Mouse (Mus musculus): ENCODE results near the gene Ehmt2. TPM values are rescaled to one million over a fixed set of nuclear protein-coding genes. Genes with fewer than 3 reads are reported as not detected.
"Not testable (repeated sequence)": the region's sequence is repeated elsewhere in the genome, so short reads cannot be mapped to it uniquely, and the experiment has no call there.

Gene Ehmt2
- total RNA-seq, 2 experiments from 2014 or later = 40.9 to 53.7 TPM

DNA sequence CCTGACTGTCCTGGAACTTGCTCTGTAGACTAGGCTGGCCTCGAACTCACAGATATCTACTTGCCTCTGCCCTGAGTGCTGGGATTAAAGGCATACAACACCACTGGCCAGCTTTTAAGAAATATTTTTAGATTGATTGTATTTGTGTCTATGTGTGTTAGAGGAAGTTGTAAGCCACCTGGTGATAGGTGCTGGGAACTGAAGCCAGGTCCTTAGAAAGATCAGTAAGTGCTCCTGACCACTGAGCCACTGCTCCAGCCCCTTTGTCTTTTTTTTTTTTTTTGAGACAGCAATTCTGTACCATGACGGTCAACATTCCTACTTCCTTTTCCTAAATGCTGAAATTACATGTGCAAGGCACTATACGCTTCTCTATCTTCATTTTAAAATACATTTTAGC is 55.0 kb downstream of the Ehmt2 start:
- DNase-seq = no peak

DNA sequence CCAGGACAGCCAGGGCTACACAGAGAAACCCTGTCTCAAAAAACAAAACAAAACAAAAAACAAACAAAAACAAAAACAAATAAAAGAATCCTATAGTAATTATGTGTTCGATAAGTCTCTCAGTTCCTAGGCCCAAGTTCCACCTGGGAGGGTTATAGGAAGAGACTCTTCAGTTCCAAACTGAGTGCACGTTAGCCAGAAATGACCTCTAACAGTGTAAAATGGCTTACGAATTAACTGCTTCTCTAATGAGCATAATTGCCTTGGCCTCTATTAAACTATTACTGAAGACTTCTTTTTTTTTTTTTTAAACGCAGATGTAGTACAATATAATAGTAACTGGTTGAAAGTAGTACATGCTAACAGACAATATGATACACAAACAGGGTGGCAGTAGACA is 55.6 kb downstream of the Ehmt2 start:
- DNase-seq = no peak

DNA sequence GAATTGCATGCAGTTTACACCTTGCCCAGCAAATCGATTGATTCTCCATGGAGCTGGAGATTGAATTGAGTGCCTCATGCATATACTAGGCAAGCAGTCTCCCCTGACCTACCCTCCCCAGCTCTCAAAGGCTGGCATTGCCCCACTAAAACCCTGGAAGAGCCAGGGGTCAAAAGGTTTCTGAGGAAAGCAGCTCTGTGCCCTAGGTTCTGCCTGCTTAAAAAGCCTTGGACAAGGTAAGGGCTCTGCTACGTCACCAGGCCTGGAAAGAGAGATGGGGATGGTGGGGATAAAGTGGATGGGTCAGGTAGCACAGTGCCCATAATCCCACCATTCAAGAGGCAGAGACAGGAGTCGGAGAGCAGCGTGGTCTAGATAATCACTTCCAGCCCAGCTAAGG is 56.6 kb downstream of the Ehmt2 start:
- no peak for DNase-seq

DNA sequence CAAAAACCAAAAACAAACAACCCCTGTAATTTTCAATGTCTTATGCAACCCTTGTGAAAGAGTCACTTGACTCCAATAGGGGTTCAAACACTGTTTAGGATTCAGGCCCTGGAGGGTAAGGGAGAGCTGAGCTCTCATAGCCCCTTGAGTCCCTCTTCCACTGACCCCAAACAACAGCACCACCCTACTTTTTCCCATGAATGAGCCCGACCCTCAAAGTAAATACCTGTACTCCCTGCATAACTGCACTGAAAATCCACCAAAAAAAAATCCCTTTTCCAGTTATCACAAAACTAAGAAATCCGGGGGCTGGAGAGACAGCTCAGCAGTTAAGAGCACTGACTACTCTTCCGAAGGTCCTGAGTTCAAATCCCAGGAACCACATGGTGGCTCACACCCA is 57.6 kb downstream of the Ehmt2 start:
- DNase-seq = no peak

DNA sequence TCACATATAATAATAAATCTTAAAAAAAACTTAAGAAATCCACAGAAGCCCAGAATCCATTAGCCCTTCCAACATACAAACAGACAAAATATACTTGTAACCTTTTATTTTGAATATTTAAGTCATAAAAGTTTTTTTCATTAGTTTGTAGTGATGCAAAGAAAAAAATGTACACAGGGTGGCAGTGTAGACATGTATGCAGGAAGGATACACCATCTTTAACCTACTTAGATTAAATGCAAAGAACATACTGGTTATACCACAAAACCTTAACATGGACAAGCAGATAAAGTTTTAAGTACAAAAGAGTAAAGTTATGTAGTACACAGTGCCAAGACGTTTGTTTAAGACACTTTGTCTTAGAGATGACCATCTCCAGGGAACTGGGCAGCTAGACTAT is 58.1 kb downstream of the Ehmt2 start:
- no peak for DNase-seq

DNA sequence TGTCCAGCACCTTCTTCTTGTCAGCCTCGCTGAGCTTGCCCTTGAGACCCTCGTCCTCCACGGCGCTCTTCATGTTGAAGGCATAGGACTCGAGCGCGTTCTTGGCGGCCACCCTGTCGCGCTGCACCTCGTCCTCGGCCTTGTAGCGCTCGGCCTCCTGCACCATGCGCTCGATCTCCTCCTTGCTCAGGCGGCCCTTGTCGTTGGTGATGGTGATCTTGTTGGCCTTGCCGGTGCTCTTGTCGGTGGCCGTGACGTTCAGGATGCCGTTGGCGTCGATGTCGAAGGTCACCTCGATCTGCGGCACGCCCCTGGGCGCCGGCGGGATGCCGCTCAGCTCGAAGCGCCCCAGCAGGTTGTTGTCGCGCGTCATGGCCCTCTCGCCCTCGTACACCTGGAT is 59.0 kb downstream of the Ehmt2 start:
- DNase-seq = not testable (repeated sequence)

GRCm38 (mm10) chr17:34957966-34958365 is 59.7 kb downstream of the Ehmt2 start:
- DNase-seq = not testable (repeated sequence)

- not testable (repeated sequence) for DNase-seq
These were observed 60.5 kb downstream of the Ehmt2 start for GRCm38 (mm10) chr17:34958734-34959129.

- peak; percentile 61 for DNase-seq
These were observed 61.0 kb downstream of the Ehmt2 start, which contains the start of gene Hspa1b for GRCm38 (mm10) chr17:34959130-34959778. Gene Hspa1b, minus strand, starts transcription at chr17:34959238.

- no peak for DNase-seq
These were observed 61.7 kb downstream of the Ehmt2 start for GRCm38 (mm10) chr17:34959881-34960515.

DNA sequence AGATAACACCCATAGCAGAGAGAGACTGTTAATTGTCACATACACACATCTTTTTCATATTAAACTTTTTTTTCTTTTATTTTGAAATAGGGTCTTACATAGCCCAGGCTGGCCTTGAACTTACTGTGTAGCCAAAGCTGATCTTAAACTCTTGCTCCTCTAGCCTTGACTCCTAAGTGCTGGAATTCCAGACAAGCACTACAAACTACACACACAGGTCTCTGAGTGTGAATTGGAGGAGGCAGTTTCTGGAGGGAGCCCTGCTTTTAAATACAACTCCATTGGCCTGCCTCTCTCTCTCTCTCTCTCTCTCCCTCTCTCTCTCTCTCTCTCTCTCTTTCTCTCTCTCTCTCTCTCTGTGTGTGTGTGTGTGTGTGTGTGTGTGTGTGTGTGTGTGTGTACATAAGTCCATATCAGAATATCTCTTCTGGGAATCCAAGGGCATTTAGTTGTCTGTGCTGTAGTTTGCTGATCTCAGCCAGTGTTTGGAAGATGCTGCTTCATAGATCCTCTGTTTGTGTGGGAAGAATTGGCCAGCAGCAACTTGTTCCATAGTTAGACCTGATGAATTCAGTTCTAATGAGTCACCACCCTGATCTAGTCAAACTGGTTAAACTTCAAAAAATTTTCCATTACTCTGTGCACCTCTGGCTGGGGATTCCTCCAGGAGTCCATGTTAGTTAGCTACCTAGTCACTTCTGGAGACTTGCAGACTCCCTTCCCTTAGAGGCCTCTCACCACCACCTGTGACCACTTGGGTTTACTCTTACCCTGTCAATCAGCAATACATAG is 62.6 kb downstream of the Ehmt2 start:
- no peak for DNase-seq

DNA sequence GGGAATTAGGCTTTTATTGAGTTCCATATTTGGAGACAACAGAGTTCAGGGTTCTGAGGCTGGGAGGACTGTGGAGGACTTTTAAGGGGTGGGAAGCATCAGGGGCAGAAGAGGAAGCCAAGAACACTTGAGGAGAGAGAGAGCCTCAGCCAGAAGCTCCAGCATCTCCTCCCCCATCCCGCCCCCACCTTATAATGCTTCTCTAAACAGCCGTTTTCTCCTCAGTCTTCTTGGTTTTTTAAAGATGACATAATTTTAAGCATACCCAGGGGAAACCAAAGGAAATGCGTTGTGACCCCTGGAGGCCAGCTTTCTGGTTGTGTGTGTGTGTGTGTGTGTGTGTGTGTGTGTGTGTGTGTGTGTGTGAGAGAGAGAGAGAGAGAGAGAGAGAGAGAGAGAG is 63.9 kb downstream of the Ehmt2 start:
- DNase-seq = no peak

GRCm38 (mm10) chr17:34962841-34963240 is 64.6 kb downstream of the Ehmt2 start:
- DNase-seq = no peak

Small RNA genes lying within 50 kb of the gene (microRNA-seq; reads per million reads assigned to microRNA genes)
- 0 reads per million in 2 experiments for gene Mir6972

Other genes with a start within 250 kb of the Ehmt2 start
- gene Tnxb, start 227.9 kb upstream of the Ehmt2 start, total RNA-seq (2021) = 100 to 1,000 TPM in 1 of 2 experiments, 10 to 100 TPM in 1; 90.2 to 123 TPM
- 1 to 10 TPM; 2.0 to 3.3 TPM for gene C4b, start 154.6 kb upstream of the Ehmt2 start, total RNA-seq (2021)
- under 1 TPM; 0.31 to 0.36 TPM for gene Cyp21a1, start 93.9 kb upstream of the Ehmt2 start, total RNA-seq (2021)
- gene Stk19, start 61.5 kb upstream of the Ehmt2 start, total RNA-seq (2021) = 1 to 10 TPM; 8.9 to 9.0 TPM
- 10 to 100 TPM; 12.3 to 15.3 TPM for gene Dxo, start 61.5 kb upstream of the Ehmt2 start, total RNA-seq (2021)
- 10 to 100 TPM; 19.6 to 22.2 TPM for gene Skiv2l, start 48.3 kb upstream of the Ehmt2 start, total RNA-seq (2021)
- gene Nelfe, start 48.1 kb upstream of the Ehmt2 start, total RNA-seq (2021) = 10 to 100 TPM; 13.7 to 17.3 TPM
- 1 to 10 TPM; 1.9 to 4.1 TPM for gene Cfb, start 36.0 kb upstream of the Ehmt2 start, total RNA-seq (2021)
- gene Zbtb12, start 19.0 kb upstream of the Ehmt2 start, total RNA-seq (2021) = 1 to 10 TPM; 4.6 to 7.3 TPM
- not detected for gene Gm20547, start 16.4 kb upstream of the Ehmt2 start, total RNA-seq (2021)
- 1 to 10 TPM; 4.3 to 5.6 TPM for gene C2, start 204 bp upstream of the Ehmt2 start, total RNA-seq (2021)
- gene Slc44a4, start 16.0 kb downstream of the Ehmt2 start, total RNA-seq (2021) = not detected
- 1 to 10 TPM; 8.3 to 8.9 TPM for gene Neu1, start 32.8 kb downstream of the Ehmt2 start, total RNA-seq (2021)
- gene Hspa1b, start 60.8 kb downstream of the Ehmt2 start, total RNA-seq (2021) = 1 to 10 TPM; 2.2 to 4.3 TPM
- gene Gm20481, start 71.4 kb downstream of the Ehmt2 start, total RNA-seq (2021) = not detected
- gene Hspa1a, start 73.7 kb downstream of the Ehmt2 start, total RNA-seq (2021) = 1 to 10 TPM; 3.8 to 6.4 TPM
- gene Hspa1l, start 74.2 kb downstream of the Ehmt2 start, total RNA-seq (2021) = 1 to 10 TPM; 6.2 to 9.9 TPM
- 10 to 100 TPM; 24.7 to 28.2 TPM for gene Lsm2, start 83.4 kb downstream of the Ehmt2 start, total RNA-seq (2021)
- gene Vars, start 102.5 kb downstream of the Ehmt2 start, total RNA-seq (2021) = 10 to 100 TPM; 31.4 to 40.7 TPM
- gene Vwa7, start 118.1 kb downstream of the Ehmt2 start, total RNA-seq (2021) = 1 to 10 TPM; 2.0 to 2.5 TPM
- 1 to 10 TPM; 2.8 to 3.1 TPM for gene Sapcd1, start 129.5 kb downstream of the Ehmt2 start, total RNA-seq (2021)
- gene Msh5, start 148.3 kb downstream of the Ehmt2 start, total RNA-seq (2021) = 1 to 10 TPM; 1.5 to 3.5 TPM
- 10 to 100 TPM; 39.2 to 50.5 TPM for gene Clic1, start 151.5 kb downstream of the Ehmt2 start, total RNA-seq (2021)
- gene Ddah2, start 160.6 kb downstream of the Ehmt2 start, total RNA-seq (2021) = 10 to 100 TPM; 45.3 to 51.9 TPM
- gene Ly6g6c, start 166.9 kb downstream of the Ehmt2 start, total RNA-seq (2021) = not detected
- under 1 TPM in 1 of 2 experiments, not detected in 1; 0.20 TPM for gene Mpig6b, start 167.7 kb downstream of the Ehmt2 start, total RNA-seq (2021)
- not detected for gene Ly6g6e, start 178.4 kb downstream of the Ehmt2 start, total RNA-seq (2021)
- gene Ly6g6d, start 179.6 kb downstream of the Ehmt2 start, total RNA-seq (2021) = under 1 TPM in 1 of 2 experiments, not detected in 1; 0.97 TPM
- gene Ly6g6f, start 187.1 kb downstream of the Ehmt2 start, total RNA-seq (2021) = under 1 TPM in 1 of 2 experiments, not detected in 1; 0.23 TPM
- gene Abhd16a, start 190.8 kb downstream of the Ehmt2 start, total RNA-seq (2021) = 10 to 100 TPM; 59.1 to 65.0 TPM
- not detected for gene Ly6g5c, start 209.8 kb downstream of the Ehmt2 start, total RNA-seq (2021)
- under 1 TPM in 1 of 2 experiments, not detected in 1; 0.34 TPM for gene Ly6g5b, start 217.0 kb downstream of the Ehmt2 start, total RNA-seq (2021)
- 1 to 10 TPM; 4.9 to 6.3 TPM for gene Gpank1, start 223.0 kb downstream of the Ehmt2 start, total RNA-seq (2021)
- gene Csnk2b, start 223.6 kb downstream of the Ehmt2 start, total RNA-seq (2021) = 100 to 1,000 TPM; 165 to 166 TPM
- 10 to 100 TPM; 11.8 to 18.8 TPM for gene D17H6S53E, start 227.9 kb downstream of the Ehmt2 start, total RNA-seq (2021)
- not detected for gene Apom, start 233.6 kb downstream of the Ehmt2 start, total RNA-seq (2021)
- 100 to 1,000 TPM; 217 to 220 TPM for gene Bag6, start 236.7 kb downstream of the Ehmt2 start, total RNA-seq (2021)